Mouse (Mus musculus) spleen, adult 18-20 months (tissue): ENCODE data around the gene Trnp1.

ENCODE experiments used
- DNase-seq, 2 experiments: peaks; one replicate each; pipeline ENCODE4 v3.0.0; 2022; ENCODE audit warnings: mixed read lengths in 2 of 2

Gene Trnp1

GRCm38 (mm10) chr4:133494432-133494831, 3.9 kb downstream of the Trnp1 start:
- peak; percentile 73 to 92 for DNase-seq

GRCm38 (mm10) chr4:133493895-133494294, 4.5 kb downstream of the Trnp1 start:
- no peak for DNase-seq

DNA sequence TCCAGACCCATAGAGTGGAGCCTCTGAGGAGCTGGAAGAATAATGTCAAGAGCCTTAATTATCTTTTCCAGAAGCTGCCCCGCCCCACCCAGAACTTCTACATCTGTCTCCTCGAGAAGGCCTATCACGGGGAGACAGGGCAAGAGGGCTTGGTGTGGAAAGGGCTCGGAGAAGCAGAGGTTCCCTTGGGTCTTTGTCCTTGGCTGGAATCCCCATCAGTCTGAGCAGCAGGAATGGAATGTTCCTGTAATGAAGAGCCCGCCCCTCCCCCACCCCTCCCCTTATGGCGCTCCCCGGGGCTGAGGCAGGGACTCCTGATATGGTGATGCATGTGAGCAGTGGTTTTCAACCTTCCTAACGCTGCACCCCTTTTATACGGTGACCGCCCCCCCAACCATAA, 6.5 kb downstream of the Trnp1 start:
- no peak for DNase-seq

- no peak for DNase-seq
Measured at GRCm38 (mm10) chr4:133489489-133490245, 8.7 kb downstream of the Trnp1 start.

DNA sequence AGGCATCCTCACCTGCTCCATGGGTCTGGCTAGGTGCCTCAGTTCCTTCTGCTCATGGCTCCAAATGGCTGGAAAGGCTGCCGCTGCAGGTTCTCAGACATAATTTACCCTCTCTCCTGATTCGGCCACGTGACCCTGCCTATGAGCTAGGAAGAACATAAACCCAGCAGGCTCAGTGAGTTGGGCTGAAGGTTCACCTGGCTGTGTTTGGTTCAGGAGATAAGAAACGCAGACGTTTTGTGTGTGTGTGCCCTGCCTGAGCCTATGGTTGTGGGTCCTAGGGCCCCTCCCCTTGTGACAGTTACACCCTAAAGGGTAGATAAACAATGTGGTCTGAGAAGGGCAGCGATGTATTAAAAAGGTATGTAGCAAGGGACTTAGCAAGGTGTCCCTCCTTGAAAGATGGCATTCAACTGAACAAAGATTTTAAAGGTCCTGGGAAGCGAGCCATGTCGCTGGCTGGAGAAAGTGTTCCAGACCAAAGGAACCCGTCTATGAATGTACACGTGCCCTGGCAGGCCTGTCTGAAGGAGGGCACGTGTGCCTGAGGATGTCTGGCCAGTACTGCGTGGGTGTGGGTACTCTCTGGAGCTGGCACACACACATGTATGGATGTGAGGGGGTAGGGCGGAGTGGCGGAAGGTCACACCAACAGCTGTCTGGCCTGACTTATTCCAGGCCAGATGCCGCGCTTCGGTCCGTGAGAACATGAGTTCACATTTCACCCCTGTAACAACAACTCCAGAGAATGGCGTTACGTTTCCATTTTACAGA, 9.5 kb downstream of the Trnp1 start:
- DNase-seq = no peak

- no peak for DNase-seq
Measured at GRCm38 (mm10) chr4:133486673-133487357, 11.5 kb downstream of the Trnp1 start.

DNA sequence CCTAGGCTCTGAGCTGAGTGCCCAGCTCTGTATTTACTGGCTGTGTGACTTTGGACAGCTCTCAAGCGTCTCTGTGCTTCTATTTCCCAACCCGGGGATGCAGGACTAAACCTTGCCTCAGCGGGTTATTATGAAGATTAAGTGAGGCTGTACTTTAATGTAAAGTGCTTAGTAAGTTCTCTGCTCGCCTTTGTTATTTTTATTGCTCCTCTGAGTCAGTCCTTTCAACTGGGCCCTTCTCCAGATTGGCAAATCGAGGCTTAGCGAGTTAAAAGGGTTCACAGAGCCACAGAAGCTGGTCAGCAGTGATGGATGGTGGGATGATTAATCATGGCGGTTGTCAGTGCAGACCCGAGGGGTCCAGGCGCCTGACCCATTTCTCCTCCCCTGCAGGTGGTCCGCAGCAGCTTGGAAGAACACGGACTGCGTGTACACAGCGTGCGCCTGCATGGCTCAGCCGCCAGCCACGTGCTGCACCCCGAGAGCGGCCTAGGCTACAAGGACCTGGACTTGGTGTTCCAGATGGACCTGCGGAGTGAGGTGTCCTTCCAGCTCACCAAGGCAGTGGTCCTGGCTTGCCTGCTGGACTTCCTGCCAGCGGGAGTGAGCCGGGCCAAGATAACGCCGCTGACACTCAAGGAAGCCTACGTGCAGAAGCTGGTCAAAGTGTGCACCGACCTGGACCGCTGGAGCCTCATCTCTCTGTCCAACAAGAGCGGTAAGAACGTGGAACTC, 12.5 kb downstream of the Trnp1 start:
- DNase-seq = no peak

DNA sequence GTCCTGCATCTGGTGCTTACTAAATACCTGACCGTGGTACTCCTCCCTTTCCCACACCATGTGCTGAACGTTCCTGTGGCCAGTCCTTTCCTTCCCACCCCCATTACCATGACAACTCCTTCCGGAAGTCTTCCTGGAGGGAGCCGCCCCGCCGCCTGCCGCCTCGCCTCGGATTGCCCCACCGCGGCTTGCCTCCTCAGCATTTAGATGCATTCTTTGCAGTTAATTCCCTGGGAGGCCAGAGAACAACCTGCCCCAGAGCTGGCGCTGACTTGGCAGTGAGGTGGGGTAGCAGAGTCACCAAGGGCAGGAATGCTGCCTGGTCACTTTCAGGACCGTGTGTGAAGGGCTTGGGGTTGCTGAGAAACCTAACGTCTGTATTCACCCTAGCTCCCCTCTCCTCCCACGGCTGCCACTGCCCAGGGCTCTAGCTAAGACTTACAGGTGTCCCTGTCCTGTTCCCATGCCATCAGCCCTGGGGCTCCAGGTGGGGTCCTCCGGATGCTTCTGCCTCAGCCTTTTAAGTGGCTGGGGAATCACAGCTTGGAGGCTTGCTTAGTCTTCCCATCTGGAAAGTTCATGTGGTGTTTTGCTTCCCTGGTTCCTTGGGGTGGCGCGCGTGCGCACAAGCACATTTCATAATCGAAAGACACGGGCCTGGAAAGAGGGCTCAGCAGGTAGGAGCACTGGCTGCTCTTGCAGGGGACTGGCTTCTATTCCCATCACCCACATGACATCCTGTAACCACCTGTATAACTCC, 13.9 kb downstream of the Trnp1 start:
- DNase-seq = no peak

- no peak for DNase-seq
Measured at GRCm38 (mm10) chr4:133482479-133482878, 15.9 kb downstream of the Trnp1 start.

DNA sequence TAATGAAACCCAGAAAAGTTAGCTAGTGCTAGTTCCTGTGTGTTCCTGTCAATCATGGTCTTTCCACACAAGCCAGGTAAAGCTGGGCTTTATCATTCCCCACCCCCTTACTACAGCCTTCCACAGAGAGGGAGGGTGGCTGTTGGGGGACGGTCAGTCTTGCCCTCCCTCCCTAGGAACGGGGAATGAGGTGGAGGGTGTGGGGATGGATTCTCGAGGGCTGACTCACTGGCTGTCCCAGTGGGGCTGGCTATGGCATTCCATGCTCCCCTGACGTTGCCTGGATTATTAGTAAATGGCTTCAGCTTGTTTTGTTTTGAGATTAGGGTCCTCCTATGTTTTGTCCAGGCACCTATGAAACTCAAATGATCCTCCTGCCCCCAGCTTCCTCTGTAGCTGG, 16.9 kb downstream of the Trnp1 start:
- DNase-seq = no peak

- DNase-seq = no peak
Measured at GRCm38 (mm10) chr4:133480754-133481153, 17.6 kb downstream of the Trnp1 start.

DNA sequence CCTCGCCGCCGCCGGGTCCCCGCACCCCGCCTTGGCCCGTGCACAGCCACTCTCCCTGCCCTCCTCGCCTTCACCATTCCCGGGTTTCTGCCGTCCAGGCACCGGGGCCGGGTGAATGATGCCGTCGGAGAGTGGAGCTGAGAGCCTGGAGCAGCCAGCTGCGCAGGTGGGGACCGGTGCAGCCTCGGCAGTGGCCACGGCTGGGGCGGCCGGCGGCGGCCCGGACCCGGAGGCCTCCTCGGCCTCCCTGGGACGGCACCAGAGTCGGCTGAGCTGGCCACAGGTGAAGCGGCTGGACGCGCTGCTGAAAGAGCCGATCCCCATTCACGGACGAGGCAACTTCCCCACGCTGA, 18.2 kb downstream of the Trnp1 start:
- DNase-seq = no peak

DNA sequence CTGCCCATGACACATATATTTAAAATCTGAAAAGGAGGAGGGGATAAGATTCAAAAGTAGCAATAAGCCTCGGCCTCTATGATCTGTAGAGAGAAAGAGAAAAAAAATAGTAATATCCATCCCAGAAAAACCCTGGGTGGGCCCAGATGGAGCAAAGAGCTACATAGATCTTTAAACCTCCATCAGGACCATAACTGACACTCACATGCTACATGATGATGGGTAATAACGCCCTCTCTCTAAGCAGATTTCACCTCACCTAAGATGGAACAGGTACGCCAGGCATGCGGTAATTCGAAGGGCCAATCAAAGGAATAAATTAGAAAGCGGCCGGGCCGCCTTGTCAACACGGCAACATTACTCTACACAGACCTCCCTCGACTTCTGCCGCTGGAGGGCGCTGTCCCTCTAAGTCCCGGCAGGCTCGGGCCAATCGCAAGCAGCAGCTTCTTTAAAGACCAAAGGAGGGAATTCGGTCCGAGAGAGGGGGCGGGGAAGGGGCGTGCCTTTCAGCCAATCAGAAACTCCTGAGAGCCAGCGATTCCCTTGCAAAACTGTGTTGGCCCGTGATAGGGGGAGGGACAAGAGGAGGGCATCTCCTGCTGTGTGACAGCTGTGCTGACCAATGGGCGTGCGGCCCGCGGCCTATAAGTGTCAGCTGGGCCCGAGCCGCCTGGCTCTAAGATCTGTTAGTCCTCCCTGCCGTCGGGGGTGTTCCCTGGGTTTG, 18.7 kb downstream of the Trnp1 start, which contains the start of gene Tent5b:
Gene Tent5b (plus strand): TSS at position 675 of the 727 bp plus-strand sequence.
- DNase-seq = peak; percentile 86 to 90

GRCm38 (mm10) chr4:133473833-133474232, 24.5 kb downstream of the Trnp1 start:
- DNase-seq = no peak

DNA sequence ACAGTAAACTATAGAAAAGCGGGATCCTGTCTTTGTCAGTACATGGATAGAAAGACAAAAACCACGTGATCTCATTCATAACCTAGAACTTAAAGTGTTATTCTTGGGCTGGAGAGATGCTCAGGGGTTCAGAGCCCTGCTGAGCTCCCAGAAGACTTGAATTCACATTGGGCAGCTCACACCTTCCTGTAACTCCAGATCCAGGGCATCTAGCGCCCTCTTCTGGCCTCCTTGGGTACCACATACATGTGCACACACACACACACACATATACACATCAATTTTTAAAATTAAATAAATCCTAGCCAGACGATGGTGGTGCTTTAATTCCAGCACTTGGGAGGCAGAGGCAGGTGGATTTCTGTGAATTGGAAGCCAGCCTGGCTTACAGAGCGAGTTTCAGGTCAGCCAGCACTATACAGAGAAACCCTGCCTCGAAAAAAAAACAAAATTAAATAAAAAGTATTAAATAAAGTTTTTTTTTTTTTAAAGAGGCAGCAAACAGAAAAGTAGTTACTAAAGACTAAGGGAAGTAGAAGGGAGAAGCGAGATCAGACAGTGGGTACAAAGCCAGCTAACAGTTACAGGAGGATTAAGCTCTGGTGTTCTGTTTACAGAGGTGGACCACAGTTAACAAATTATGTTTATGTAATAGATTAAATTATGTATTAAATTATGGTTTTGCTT, 27.1 kb downstream of the Trnp1 start:
- DNase-seq = no peak

DNA sequence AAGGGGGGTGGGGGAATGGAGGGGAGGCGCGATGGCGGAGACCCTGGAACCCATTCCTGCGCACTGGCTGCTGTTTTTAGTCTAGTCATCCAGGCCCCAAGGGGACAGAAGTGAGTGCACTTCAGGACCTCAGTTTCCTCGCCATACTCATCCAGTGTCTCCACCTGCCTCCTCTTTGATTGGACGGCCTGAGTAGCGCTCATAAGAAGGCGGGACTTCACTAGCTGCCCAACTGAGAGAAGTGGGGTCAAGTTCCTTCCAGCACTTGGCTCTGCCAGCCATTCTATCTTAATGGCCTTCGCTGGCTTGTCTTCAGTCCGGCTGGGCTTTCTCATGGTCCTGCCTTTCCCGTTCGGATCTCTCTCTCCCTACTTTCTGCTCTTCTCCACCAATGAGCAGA, 29.2 kb downstream of the Trnp1 start:
- no peak for DNase-seq

DNA sequence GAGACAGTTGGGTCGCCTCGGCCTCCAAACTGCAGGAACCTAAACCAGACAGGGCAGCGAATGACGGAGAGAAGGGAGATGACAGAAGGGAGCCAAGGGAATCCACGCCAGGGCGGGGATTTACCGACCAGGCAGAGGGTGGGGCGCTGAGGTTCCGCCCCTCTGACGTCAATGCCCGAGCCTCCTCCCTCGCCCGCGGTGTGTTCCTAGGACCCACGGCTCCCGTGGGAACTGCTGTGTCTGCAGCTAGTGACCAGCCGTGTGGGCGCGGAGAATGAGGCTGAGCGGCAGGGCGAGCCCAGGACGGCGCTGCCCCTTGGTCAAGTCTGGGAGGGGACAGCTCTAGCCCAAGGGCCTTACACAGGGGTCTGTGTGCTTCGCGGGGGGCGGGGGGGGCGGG, 30.3 kb downstream of the Trnp1 start:
- peak; percentile 53 to 66 for DNase-seq

- DNase-seq = no peak
Measured at GRCm38 (mm10) chr4:133463184-133463583, 35.2 kb downstream of the Trnp1 start.

GRCm38 (mm10) chr4:133461362-133461761, 37.0 kb downstream of the Trnp1 start:
- no peak for DNase-seq

DNA sequence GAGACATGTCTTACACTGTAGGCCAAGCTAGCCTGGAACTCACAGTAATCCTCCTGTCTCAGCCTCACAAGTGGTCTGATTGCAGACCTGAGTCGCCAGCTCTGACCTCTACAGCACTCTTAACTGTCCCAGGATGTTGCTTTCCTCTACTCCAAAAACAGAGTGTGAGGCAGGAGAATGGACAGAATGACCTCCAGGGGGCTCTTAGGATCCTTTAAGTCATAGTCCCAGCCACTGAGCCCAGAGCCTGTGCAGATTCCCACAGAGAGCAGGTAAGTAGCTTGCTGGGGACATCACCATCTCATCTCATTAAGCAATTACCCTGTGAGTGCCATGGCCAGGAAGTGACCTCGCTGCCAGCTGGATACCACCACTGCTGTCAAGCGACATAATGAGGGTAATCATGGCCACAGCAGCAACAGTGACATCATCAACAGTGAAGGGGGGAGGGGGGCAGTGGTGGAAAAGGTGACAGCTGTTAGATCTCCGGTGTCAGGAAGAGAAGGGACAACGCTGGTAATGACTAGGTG, 37.5 kb downstream of the Trnp1 start:
- no peak for DNase-seq

DNA sequence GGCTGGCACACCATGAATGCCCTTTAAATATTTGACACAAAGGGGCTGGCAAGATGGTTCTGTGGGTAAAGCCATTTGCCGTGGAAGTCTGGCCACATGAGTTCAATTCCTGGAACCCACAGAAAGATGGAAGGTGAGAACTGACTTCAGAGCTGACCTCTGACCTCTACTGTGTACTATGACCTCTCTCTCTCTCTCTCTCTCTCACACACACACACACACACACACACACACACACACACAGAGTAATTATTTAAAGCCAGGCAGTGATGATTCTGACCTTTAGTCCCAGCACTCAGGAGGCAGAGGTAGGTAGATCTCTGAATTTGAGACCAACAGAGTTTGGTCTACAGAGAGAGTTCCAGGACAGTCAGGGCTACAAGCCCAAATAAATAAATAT, 38.3 kb downstream of the Trnp1 start:
- no peak for DNase-seq
